Mouse (Mus musculus): ENCODE results near the gene Syngr3. TPM values are rescaled to one million over a fixed set of nuclear protein-coding genes. Genes with fewer than 3 reads are reported as not detected.
"Not testable (repeated sequence)": the region's sequence is repeated elsewhere in the genome, so short reads cannot be mapped to it uniquely, and the experiment has no call there.

The Syngr3 gene
- 1.2 and 2.1 TPM in 2 replicates for total RNA-seq (2021)
- long read RNA-seq, partial matches to known transcripts, result 0 of 4 reads
- long read RNA-seq, other reads (novel, unspliced or antisense), result 0 of 4 reads

DNA sequence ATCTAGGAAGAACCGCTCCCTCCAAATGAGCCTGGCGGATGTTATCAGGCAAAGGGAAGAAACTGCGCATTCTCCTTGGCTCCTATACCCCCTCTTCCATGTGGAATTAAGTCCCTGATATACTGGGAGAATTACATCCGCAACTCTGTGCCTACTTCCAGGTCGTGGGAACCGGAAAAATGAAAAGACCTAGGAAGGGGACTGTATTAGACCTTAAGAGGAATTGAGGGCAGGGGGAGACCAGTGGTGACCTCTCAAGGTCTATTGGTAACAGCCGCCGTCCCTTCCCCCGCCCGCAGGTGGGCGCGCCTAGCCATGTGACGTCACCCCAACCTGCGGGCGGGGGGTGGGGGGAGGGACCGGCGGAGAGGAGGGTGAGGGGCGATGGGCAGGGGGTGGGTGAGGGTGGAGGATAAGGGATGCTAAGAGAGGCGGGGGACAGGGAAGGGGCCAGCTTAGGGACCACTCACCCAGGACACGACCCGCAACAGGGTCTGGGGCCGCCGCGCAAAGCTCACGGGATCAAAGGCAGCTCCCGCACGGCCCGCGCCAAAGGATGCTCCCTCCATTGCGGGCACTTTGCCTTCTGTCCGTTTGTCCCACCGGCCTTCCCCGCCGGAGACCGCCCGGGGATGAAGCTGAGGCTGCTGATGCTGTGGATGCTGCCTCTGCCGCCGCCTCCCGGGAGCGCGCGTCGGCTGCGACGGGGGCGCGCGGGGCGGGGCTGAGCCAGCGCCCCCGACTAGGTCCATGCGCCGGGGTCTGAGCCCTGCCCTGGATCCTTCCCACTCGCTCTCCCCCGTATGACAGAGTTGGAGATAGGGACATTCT lies at the start of gene Syngr3:
Syngr3 (minus strand) TSS at position 705 of the 831 bp plus-strand sequence.
- DNase-seq, result no peak

- no peak for DNase-seq
Measured at GRCm38 (mm10) chr17:24738238-24738637, 48.5 kb upstream of the Syngr3 start.

DNA sequence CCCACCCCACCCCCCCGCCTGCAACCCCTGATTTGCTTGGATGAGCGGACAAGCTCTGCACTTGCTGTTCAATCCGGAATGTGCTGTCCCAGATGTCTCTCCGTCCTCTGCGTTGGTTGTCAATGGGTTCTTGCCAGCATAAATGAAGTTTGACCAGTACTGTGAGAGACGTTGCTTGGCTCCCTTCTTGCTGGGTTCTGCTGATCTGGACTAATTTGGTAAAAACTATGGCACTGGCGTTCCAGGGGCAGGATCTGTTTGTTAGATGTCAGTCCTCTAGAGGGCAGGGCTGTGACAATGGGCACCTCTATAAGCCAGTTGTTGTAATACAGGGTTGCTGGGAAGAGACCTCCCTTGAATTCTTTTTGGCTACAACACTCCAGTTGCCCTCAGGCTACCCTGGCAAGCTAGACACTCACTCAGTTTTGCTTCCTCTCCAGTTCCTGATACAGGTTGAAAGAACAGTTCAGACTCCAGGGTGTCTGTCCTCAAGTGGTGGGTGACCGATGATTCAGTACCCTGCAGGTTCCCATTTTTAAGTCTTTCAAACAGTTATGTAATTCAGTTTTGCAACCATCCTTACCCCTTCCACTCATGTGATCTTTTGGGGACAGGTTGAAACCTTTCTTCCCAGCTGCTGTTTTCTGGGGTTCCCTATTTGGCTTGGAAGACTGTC lies 47.5 kb upstream of the Syngr3 start:
- DNase-seq, result no peak

GRCm38 (mm10) chr17:24736330-24737051 lies 46.7 kb upstream of the Syngr3 start, which contains the start of gene Msrb1:
Gene Msrb1 (plus strand): TSS chr17:24736642.
- peak; percentile 92 for DNase-seq

DNA sequence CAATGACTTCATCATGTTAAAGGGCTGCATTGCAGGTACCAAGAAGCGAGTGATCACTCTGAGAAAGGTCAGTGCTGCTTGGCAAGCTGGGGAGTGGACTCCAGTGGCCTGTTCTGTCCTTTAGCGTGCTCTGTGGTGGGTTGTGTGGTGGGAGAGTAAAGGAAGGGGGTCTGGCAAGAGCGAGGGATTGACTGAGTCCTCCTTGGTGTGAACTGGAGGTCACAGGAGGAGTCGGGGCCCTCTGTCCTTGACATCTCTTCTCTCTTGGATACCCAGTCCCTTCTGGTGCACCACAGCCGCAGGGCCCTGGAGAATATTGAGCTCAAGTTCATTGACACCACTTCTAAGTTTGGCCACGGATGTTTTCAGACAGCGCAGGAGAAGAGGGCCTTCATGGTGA lies 45.7 kb upstream of the Syngr3 start:
- DNase-seq, result no peak

DNA sequence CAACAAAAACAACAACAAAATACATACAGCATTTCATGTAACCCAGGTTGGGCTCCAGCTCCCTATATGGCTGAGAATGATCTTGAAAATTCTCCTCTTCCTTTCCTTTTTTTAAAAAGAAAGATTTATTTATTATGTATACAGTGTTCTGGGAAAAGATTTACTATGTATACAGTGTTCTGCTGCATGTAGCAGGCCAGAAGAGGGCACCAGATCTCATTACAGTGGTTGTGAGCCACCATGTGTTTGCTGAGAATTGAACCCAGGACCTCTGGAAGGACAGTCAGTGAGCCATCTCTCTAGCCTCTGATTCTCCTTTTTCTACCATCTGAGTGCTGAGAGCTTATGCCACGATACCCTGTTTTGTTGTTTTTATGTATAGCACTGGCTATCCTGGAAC lies 44.8 kb upstream of the Syngr3 start:
- DNase-seq, result no peak

DNA sequence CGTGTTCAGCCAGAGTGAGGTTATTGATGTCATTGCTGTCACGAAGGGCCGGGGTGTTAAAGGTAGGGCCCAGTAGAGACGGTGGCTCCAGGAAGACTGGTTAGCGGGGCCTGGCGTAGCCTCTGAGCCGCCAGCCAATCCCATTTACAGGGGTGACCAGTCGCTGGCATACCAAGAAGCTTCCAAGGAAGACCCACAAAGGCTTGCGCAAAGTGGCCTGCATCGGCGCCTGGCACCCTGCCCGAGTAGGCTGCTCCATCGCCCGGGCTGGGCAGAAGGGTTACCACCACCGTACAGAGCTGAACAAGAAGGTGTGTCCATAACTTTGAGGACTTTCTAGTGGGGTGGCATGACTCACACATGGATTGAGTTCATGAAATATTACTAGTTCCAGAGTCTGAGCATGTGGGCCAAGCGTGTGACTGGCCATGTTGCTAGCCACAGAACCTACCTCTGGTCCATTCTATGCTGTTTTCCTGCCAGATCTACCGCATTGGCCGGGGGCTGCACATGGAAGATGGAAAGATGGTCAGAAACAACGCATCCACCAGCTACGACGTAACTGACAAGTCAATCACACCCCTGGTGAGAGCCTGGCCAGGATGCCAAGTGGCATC lies 43.8 kb upstream of the Syngr3 start:
- no peak for DNase-seq

- no peak for DNase-seq
Measured at GRCm38 (mm10) chr17:24732233-24732935, 42.6 kb upstream of the Syngr3 start.

GRCm38 (mm10) chr17:24730787-24731186 lies 41.0 kb upstream of the Syngr3 start:
- DNase-seq, result no peak

GRCm38 (mm10) chr17:24729067-24729466 lies 39.3 kb upstream of the Syngr3 start:
- no peak for DNase-seq

GRCm38 (mm10) chr17:24728184-24728583 lies 38.4 kb upstream of the Syngr3 start:
- no peak for DNase-seq

DNA sequence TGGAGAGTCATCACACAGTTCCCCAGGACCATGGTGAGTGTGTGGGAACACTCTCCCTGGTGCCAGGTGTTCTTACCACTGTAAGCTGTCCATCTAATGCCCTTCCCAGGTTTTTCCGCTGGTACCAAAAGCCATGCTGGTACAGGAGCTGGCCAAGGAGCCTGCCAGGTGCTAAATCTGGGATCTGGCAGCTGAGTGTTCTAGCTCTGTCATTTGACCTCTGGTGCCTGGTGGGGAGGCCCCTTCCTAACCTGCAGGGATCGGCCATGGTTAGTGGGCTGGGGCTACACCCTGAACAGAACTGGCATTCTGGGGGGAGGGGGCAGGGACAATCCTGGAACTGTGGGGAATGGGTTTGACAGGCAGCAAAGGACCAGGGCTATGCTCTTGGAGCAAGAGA lies 37.9 kb upstream of the Syngr3 start, which contains the start of gene Rpl3l:
Rpl3l (plus strand) TSS at position 203 of the 400 bp plus-strand sequence.
- no peak for DNase-seq

DNA sequence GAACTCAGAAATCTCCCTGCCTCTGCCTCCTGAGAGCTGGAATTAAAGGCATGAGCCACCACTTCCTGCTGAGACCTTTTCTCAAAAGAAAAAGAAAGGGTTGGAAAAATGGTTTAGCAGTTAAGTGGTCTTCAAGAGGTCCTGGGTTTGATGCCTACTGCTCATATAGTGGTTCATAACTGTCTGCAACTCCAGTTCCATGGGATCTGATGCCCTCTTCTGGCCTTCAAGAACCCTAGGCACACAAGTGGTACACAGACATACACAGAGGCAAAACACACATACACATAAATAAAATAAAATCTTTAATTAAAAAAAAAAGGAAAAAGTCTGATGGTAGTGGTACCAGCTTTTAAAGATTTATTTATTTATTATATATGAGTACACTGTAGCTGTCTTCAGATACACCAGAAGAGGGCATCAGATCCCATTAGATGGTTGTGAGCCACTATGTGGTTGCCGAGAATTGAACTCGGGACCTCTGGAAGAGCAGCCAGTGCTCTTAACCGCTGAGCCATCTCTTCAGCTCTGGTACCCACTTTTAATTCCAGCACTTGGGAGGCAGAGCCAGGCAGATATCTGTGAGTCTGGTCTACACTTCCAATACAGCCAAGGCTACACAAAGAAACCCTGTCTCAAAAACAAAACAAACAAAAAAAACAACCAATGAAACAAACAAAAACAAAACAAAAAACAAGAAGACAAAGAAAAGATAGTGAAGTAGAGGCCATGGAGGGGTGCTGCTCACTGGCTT lies 36.1 kb upstream of the Syngr3 start:
- DNase-seq, result no peak

DNA sequence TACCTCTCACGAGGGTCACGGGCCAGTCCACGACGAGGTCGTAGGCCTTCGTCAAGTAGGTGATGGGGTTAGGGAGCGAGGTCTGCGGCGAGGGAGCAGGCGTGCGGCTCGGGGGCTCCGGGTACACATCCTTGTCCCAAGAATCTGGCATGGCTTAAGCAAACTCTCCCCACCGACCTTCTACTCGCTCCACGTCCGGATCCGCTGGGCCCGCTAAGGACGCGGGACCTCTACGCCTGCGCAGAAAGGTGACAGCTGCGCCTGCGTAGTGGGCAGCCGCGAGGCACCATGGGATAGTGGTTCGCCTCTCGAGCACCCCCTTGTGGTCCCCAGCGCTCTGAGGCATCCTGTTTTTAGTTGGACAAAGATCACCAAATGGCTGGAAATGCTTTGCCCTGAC lies 34.4 kb upstream of the Syngr3 start, which contains the start of gene Ndufb10:
Ndufb10 (minus strand) TSS at position 295 of the 400 bp plus-strand sequence.
- DNase-seq, result peak; percentile 98

GRCm38 (mm10) chr17:24723881-24724180 lies 34.1 kb upstream of the Syngr3 start:
- no peak for DNase-seq

GRCm38 (mm10) chr17:24723122-24723880 lies 33.5 kb upstream of the Syngr3 start:
- no peak for DNase-seq

- DNase-seq, result no peak
Measured at GRCm38 (mm10) chr17:24722220-24722924, 32.6 kb upstream of the Syngr3 start.

DNA sequence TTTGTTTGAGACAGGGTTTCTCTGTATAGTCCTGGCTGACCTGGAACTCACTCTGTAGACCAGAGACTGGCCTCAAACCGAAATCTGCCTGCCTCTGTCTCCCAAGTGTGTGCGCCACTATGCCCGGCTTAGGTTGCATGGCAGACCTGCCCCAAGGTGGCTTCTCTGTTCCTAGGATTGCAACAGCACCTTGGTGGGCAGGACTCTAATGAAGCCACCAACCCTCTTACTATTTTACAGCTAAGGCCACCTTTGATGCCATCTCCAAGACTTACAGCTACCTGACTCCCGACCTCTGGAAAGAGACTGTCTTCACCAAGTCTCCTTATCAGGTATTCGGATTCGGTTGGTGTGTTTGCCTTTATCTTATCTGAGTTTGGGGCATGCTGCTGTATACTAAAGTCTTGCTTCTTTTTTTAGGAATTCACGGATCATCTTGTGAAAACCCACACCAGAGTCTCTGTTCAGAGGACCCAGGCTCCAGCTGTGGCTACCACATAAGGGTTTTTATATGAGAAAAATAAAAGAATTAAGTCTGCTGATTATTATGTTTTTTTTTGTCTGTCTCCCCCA lies 31.7 kb upstream of the Syngr3 start:
- DNase-seq, result not testable (repeated sequence)

GRCm38 (mm10) chr17:24720616-24721015 lies 30.9 kb upstream of the Syngr3 start:
- DNase-seq, result not testable (repeated sequence)

Measured in adrenal gland, postnatal 25 days (tissue).